Mouse (Mus musculus) heart, adult 9 months (tissue): ENCODE data around the gene Stk24.

Experiments
- DNase-seq, 2 experiments: peaks; one replicate each; pipeline ENCODE4 v3.0.0; 2022; ENCODE audit warnings: low spot score in 2 of 2

Stk24 gene

DNA sequence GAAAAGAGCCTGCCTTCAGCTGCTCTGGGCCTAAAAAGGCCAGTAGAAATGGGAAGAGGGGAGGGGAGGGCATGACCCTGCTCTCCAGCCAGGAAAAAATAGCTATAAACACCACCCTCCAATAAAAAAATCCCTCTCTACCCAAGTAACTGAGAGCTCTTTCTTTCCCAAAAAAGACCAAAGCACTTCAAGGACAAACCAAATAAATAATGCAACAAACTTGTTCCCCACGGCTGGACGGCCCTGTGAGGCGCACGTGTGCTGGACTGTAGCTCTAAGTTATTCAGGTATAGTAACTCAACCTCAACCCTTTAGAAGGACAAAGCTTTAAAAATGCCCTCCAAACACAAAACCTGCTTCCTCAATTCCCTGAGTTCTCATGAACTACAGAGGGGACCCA lies 28.1 kb downstream of the Stk24 start:
- DNase-seq: no peak

- no peak for DNase-seq
These were observed 29.8 kb downstream of the Stk24 start for GRCm38 (mm10) chr14:121350011-121350410.

- no peak for DNase-seq
These were observed 30.5 kb downstream of the Stk24 start for GRCm38 (mm10) chr14:121349291-121349690.

GRCm38 (mm10) chr14:121348256-121348655 lies 31.6 kb downstream of the Stk24 start:
- peak in 1 of 2 experiments; percentile 50 for DNase-seq

DNA sequence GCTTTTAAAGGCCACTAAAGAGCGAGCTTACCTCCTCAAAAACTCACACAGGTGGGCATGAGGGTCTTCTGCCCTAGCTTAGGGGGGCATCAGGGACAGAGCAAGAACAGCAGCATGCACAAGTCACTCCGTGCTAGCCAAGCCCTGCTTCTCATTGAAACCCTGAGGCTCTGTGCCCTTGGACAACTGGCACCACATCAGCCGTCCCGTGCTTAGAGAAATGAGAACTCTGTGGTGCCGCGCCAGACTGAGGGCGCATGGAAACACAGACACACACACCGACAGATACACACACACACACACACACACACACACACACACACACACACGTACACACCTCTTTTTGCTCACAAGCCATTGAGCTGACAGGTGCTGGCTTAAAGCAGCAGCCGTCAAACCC lies 32.7 kb downstream of the Stk24 start:
- DNase-seq: no peak

DNA sequence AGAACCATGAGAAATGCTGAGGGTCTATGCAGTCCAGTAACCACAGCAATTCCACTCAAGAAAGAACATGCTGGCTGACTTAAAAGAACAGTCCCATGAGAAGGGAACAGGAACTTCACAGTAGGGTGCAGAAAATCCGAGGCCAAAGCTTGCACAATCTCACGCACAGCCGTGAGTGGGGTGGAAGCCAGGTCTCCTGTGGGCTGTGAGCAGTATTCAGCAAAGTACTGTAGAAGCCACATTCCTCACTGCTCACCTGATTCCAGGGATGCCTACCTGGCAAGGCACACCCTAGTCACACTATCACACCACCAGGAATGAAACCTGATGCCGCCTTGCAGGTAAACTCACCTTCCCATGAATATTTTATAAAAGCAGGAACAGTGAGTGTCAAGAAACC lies 33.2 kb downstream of the Stk24 start:
- no peak for DNase-seq

DNA sequence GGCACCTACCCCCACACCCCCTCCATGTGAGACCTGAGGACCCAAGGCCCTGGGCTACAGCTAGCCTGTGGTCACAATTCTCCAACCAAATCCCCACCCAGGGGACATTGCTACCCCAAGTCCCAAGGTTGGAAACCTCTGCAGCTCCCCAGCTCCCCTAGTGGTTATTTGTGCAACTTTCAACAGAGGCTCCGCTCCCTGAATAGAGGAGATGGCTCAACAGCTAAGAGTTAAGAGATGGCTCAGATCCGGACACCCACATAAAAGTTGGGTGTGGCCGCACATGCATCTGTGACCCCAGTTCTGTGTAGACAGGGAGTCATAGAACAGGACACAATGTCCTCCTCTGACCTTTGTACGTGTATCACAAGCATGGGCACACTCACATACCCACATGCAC lies 33.8 kb downstream of the Stk24 start:
- DNase-seq: no peak

- DNase-seq: no peak
These were observed 34.9 kb downstream of the Stk24 start for GRCm38 (mm10) chr14:121344928-121345327.

- DNase-seq: no peak
These were observed 36.9 kb downstream of the Stk24 start for GRCm38 (mm10) chr14:121342885-121343284.

DNA sequence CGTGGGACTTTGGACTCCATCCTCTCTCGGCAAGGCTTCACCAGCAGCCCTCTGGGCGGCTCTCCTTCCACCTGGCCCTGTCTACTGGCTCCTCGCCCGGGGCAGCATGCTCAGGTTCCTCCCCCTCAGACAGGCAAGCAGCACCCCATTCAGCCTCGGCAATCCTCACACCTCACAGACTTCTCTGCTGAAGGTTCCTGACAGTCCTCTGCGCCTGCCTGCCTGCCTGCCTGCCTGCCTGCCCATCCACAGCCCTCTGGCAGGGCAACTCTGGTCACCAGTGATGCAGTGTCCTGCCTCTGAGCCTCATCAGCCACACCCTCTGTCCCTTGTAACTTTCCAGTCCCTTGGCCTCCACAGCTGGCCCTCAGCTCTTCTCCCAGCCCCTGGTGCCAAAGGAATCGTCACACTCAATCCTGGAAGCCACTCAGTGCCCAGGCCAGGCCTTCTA lies 39.8 kb downstream of the Stk24 start:
- peak; percentile 62 to 68 for DNase-seq

DNA sequence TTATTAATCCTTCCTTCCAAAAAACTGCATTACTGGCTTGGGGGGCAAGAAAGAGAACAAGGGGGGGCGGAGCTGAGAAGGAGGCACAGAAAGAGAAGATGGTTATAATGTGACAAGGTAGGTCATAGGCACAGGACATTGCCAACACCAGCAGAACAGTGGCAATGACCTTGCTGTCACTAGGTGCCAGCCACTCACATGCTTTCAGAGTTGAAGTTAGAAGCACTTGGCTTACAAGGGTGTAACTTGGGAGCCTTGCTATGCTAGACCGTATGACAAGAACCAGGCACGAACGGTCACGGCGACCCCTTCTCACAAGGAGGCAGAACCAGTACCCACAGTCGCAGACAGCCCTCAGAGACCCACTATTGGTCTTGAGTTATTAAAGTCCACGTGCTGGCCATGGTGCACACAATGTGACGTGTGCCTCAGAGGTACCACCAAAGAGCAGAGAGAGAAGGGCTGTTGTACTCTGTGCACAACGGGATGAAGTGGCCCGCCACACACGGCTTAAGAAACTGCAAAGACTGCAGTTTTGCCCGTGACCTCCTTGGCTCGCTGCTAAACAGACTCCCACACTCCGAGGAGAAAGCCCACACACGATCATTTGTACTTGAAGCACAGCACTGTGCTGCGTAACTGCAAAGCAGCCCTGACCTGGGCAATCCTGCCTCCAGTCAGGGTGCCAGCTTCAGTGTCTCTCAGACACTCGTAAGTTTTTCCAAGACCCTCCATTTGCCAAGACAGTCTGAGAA lies 40.8 kb downstream of the Stk24 start:
- DNase-seq: no peak

GRCm38 (mm10) chr14:121330090-121330408 lies 49.8 kb downstream of the Stk24 start:
- no peak for DNase-seq

GRCm38 (mm10) chr14:121329401-121330089 lies 50.3 kb downstream of the Stk24 start:
- DNase-seq: no peak

GRCm38 (mm10) chr14:121328878-121329277 lies 50.9 kb downstream of the Stk24 start:
- DNase-seq: no peak

- DNase-seq: no peak
These were observed 53.4 kb downstream of the Stk24 start for GRCm38 (mm10) chr14:121326432-121326831.

- DNase-seq: no peak
These were observed 55.1 kb downstream of the Stk24 start for GRCm38 (mm10) chr14:121324521-121325330.

- DNase-seq: no peak
These were observed 57.2 kb downstream of the Stk24 start for GRCm38 (mm10) chr14:121322641-121323040.

DNA sequence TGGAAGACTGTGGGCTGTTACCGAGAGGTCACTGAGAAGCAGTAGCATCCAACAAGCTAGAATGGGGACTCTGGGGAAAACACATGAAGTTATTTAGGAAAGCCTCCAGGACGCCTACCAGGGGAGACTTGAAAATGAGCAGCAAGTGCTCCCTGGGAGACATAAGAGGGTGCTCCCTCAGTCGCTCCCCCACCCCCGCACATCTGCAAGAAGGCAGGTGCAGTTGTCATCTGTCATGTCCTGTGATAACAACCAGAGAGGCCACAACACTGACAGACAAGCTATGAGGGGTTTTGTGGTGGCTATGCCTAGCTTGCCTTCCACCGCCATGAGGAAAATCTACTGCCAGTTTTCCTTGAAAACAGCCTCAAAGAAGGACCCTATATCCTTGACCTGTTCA lies 57.7 kb downstream of the Stk24 start:
- DNase-seq: no peak

DNA sequence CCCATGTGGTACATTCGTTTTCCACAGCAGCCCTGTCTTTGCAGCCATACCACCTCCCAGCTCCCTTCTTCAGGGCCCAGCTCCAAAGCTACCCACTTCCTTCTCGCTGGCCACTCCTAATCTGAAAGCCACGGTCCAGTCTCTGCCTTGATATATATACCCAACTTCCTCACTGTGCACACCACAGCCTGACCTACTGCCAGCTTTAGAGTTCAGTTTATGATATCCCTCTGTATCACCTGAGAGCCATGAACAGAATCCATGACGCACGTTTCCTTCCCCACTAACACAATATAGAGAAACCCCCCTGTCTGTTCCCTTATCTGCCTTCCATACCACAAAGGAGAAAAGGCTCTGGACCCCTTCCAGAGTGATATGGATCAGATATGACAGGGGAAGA lies 61.4 kb downstream of the Stk24 start:
- DNase-seq: no peak

GRCm38 (mm10) chr14:121317312-121317671 lies 62.5 kb downstream of the Stk24 start:
- DNase-seq: no peak

GRCm38 (mm10) chr14:121316631-121317311 lies 63.0 kb downstream of the Stk24 start:
- DNase-seq: peak in 1 of 2 experiments; percentile 27

- no peak for DNase-seq
These were observed 63.7 kb downstream of the Stk24 start for GRCm38 (mm10) chr14:121316136-121316535.
